Mouse (Mus musculus): ENCODE results near the gene Lsm2. TPM values are rescaled to one million over a fixed set of nuclear protein-coding genes. Genes with fewer than 3 reads are reported as not detected.

Gene Lsm2
- polyA plus RNA-seq (2021; fragmentation: Nextera tagmentation), result 35.2 and 42.4 TPM in 2 replicates
- long read RNA-seq, experiment 1, transcript Lsm2-202 (5 exons, 840 nt), result major isoform, 34 of 41 reads
- long read RNA-seq, experiment 1, partial matches to known transcripts, result 0 of 41 reads
- long read RNA-seq, experiment 1, other reads (novel, unspliced or antisense), result 2 of 41 reads
- long read RNA-seq, experiment 2, transcript Lsm2-202 (5 exons, 840 nt), result major isoform, 8 of 10 reads
- long read RNA-seq, experiment 2, partial matches to known transcripts, result 0 of 10 reads
- long read RNA-seq, experiment 2, other reads (novel, unspliced or antisense), result 1 of 10 reads

GRCm38 (mm10) chr17:34981690-34982180 is at the start of gene Lsm2:
Lsm2 (plus strand) TSS chr17:34981862.

GRCm38 (mm10) chr17:34959130-34959778 is 22.4 kb upstream of the Lsm2 start, which contains the start of gene Hspa1b:
Hspa1b (minus strand) TSS chr17:34959238.

DNA sequence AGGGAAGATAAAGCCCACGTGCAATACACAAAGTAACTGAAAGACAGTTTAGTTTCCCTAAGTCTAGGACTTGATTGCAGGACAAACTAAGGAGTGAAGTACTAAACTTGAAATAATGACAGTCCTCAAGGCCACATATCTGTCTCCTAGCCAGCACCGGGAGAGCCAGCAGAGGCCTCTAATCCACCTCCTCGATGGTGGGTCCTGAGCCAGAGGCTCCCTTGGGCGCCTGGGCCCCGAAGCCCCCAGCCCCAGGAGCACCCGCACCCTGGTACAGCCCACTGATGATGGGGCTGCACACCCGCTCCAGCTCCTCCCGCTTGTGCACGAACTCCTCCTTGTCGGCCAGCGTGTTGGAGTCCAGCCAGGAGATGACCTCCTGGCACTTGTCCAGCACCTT is 11.8 kb upstream of the Lsm2 start, which contains the start of gene Gm20481:
Gene Gm20481, plus strand, starts transcription at position 91 of the 400 bp plus-strand sequence.

DNA sequence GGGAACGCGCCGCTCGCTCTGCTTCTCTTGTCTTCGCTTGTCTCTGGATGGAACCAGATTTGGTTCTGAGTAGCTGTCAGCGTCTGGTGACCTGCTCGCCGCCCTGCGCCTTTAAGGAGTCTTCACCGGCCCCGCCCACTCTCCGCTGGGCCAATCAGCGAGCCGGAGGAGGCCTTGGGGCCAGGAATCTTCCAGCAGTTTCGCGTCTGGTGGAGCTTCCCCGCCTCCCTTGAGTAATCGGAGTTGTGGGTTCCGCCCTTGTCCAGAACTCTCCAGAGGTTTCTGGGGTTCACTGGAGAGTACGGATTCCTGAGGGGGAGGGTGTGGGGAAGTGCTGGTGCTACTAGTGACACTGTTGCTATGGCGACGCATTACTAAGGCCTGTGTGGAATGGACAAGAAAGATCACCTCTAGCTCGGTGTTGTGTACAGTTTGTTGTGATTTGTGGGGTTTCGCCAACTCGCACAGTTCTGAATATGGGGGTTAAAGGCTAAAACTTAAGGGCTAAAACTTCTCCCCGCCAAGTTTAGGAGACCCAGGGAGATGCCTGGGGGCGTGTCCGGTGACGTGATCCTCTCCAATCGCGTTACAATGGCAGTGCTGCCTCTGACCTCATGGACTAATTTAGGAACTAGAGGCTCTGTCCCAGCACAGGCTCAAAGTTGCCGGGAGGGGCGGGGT is 9.5 kb upstream of the Lsm2 start, which contains the start of the genes Hspa1a and Hspa1l:
Gene Hspa1a, minus strand, starts transcription at position 88 of the 681 bp plus-strand sequence.
Gene Hspa1l, plus strand, starts transcription at position 635 of the 681 bp plus-strand sequence.

DNA sequence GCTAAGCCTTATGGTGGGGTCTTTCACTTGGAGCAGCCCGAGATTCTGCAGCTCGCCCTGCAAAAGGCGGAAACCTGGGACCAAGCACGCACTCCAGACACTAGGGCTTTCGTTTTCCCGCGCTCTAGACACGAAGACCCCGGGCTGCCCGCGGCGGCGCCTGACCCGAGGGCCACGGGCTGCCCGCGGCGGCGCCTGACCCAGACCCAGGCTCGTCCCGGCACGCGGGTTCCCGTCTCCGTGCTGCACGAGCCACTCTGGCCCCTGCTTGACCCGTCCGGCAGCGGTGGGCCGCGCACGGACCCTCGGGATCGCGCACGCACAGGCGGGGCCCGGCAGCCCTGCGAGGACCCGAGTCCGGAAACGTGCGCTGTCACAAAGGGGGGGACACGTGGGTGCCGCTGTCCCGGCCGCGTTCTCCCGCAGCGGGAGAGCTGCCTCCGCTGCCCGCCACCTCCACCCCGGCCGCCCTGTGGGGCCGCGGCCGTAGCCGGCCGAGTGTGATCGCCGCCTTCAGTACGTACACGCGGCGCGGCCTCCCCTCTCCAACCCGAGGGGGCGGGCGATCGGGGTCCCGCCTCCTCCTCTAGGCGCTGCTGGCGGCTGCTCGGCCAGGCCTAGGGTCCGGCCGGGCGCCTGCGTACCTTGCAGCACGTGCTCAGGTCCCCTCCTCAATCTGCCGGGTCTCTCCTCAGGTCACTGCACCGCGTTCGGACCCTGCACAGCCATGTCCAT is 19.2 kb downstream of the Lsm2 start, which contains the start of gene Vars:
Gene Vars, plus strand, starts transcription at position 271 of the 735 bp plus-strand sequence.

GRCm38 (mm10) chr17:35016376-35016775 is 34.7 kb downstream of the Lsm2 start, which contains the start of gene Vwa7:
Vwa7 (plus strand) TSS chr17:35016579.

GRCm38 (mm10) chr17:35027277-35028068 is 45.8 kb downstream of the Lsm2 start, which contains the start of gene Sapcd1:
Sapcd1 (minus strand) TSS chr17:35028016.

Other genes with a start within 250 kb of the Lsm2 start
- gene C4b, start 238.0 kb upstream of the Lsm2 start, polyA plus RNA-seq (2021; fragmentation: Nextera tagmentation), result 9.3 and 15.6 TPM in 2 replicates
- gene Cyp21a1, start 177.3 kb upstream of the Lsm2 start, polyA plus RNA-seq (2021; fragmentation: Nextera tagmentation), result not detected in 2 replicates
- gene Stk19, start 144.9 kb upstream of the Lsm2 start, polyA plus RNA-seq (2021; fragmentation: Nextera tagmentation), result 55.5 and 61.6 TPM in 2 replicates
- 26.3 and 27.8 TPM in 2 replicates for gene Dxo, start 144.8 kb upstream of the Lsm2 start, polyA plus RNA-seq (2021; fragmentation: Nextera tagmentation)
- 23.6 and 26.5 TPM in 2 replicates for gene Skiv2l, start 131.7 kb upstream of the Lsm2 start, polyA plus RNA-seq (2021; fragmentation: Nextera tagmentation)
- 36.8 and 43.3 TPM in 2 replicates for gene Nelfe, start 131.5 kb upstream of the Lsm2 start, polyA plus RNA-seq (2021; fragmentation: Nextera tagmentation)
- 0.49 and 0.80 TPM in 2 replicates for gene Cfb, start 119.3 kb upstream of the Lsm2 start, polyA plus RNA-seq (2021; fragmentation: Nextera tagmentation)
- 0.23 and 0.26 TPM in 2 replicates for gene Zbtb12, start 102.4 kb upstream of the Lsm2 start, polyA plus RNA-seq (2021; fragmentation: Nextera tagmentation)
- not detected in 2 replicates for gene Gm20547, start 99.8 kb upstream of the Lsm2 start, polyA plus RNA-seq (2021; fragmentation: Nextera tagmentation)
- gene C2, start 83.6 kb upstream of the Lsm2 start, polyA plus RNA-seq (2021; fragmentation: Nextera tagmentation), result 1.3 and 2.0 TPM in 2 replicates
- 21.5 and 22.0 TPM in 2 replicates for gene Ehmt2, start 83.4 kb upstream of the Lsm2 start, polyA plus RNA-seq (2021; fragmentation: Nextera tagmentation)
- 0.29 and 0.30 TPM in 2 replicates for gene Slc44a4, start 67.4 kb upstream of the Lsm2 start, polyA plus RNA-seq (2021; fragmentation: Nextera tagmentation)
- gene Neu1, start 50.6 kb upstream of the Lsm2 start, polyA plus RNA-seq (2021; fragmentation: Nextera tagmentation), result 24.8 and 26.2 TPM in 2 replicates
- gene Hspa1b, start 22.6 kb upstream of the Lsm2 start, polyA plus RNA-seq (2021; fragmentation: Nextera tagmentation), result 0.90 and 1.3 TPM in 2 replicates
- not detected in 2 replicates for gene Gm20481, start 11.9 kb upstream of the Lsm2 start, polyA plus RNA-seq (2021; fragmentation: Nextera tagmentation)
- gene Hspa1a, start 9.7 kb upstream of the Lsm2 start, polyA plus RNA-seq (2021; fragmentation: Nextera tagmentation), result 7.2 and 7.7 TPM in 2 replicates
- gene Hspa1l, start 9.2 kb upstream of the Lsm2 start, polyA plus RNA-seq (2021; fragmentation: Nextera tagmentation), result 0.60 and 0.84 TPM in 2 replicates
- 20.0 and 21.5 TPM in 2 replicates for gene Vars, start 19.1 kb downstream of the Lsm2 start, polyA plus RNA-seq (2021; fragmentation: Nextera tagmentation)
- 0.20 TPM in 1 of 2 replicates, not detected in the other for gene Vwa7, start 34.7 kb downstream of the Lsm2 start, polyA plus RNA-seq (2021; fragmentation: Nextera tagmentation)
- gene Sapcd1, start 46.2 kb downstream of the Lsm2 start, polyA plus RNA-seq (2021; fragmentation: Nextera tagmentation), result 0.62 and 0.97 TPM in 2 replicates
- gene Msh5, start 64.9 kb downstream of the Lsm2 start, polyA plus RNA-seq (2021; fragmentation: Nextera tagmentation), result 0.33 and 0.59 TPM in 2 replicates
- 28.2 and 29.7 TPM in 2 replicates for gene Clic1, start 68.1 kb downstream of the Lsm2 start, polyA plus RNA-seq (2021; fragmentation: Nextera tagmentation)
- 18.0 and 23.6 TPM in 2 replicates for gene Ddah2, start 77.2 kb downstream of the Lsm2 start, polyA plus RNA-seq (2021; fragmentation: Nextera tagmentation)
- gene Ly6g6c, start 83.5 kb downstream of the Lsm2 start, polyA plus RNA-seq (2021; fragmentation: Nextera tagmentation), result not detected in 2 replicates
- gene Mpig6b, start 84.3 kb downstream of the Lsm2 start, polyA plus RNA-seq (2021; fragmentation: Nextera tagmentation), result 0.06 TPM in 1 of 2 replicates, not detected in the other
- 4.4 and 4.6 TPM in 2 replicates for gene Ly6g6e, start 95.0 kb downstream of the Lsm2 start, polyA plus RNA-seq (2021; fragmentation: Nextera tagmentation)
- gene Ly6g6d, start 96.2 kb downstream of the Lsm2 start, polyA plus RNA-seq (2021; fragmentation: Nextera tagmentation), result 1.2 and 2.3 TPM in 2 replicates
- gene Ly6g6f, start 103.7 kb downstream of the Lsm2 start, polyA plus RNA-seq (2021; fragmentation: Nextera tagmentation), result 1.2 and 2.1 TPM in 2 replicates
- gene Abhd16a, start 107.4 kb downstream of the Lsm2 start, polyA plus RNA-seq (2021; fragmentation: Nextera tagmentation), result 86.3 and 93.9 TPM in 2 replicates
- not detected in 2 replicates for gene Ly6g5c, start 126.4 kb downstream of the Lsm2 start, polyA plus RNA-seq (2021; fragmentation: Nextera tagmentation)
- not detected in 2 replicates for gene Ly6g5b, start 133.6 kb downstream of the Lsm2 start, polyA plus RNA-seq (2021; fragmentation: Nextera tagmentation)
- 16.5 and 19.1 TPM in 2 replicates for gene Gpank1, start 139.6 kb downstream of the Lsm2 start, polyA plus RNA-seq (2021; fragmentation: Nextera tagmentation)
- gene Csnk2b, start 140.2 kb downstream of the Lsm2 start, polyA plus RNA-seq (2021; fragmentation: Nextera tagmentation), result 212 and 242 TPM in 2 replicates
- gene D17H6S53E, start 144.5 kb downstream of the Lsm2 start, polyA plus RNA-seq (2021; fragmentation: Nextera tagmentation), result 24.7 and 40.7 TPM in 2 replicates
- gene Apom, start 150.2 kb downstream of the Lsm2 start, polyA plus RNA-seq (2021; fragmentation: Nextera tagmentation), result not detected in 2 replicates
- 68.3 and 90.8 TPM in 2 replicates for gene Bag6, start 153.3 kb downstream of the Lsm2 start, polyA plus RNA-seq (2021; fragmentation: Nextera tagmentation)
- 25.5 and 33.2 TPM in 2 replicates for gene Prrc2a, start 183.0 kb downstream of the Lsm2 start, polyA plus RNA-seq (2021; fragmentation: Nextera tagmentation)
- gene Aif1, start 194.2 kb downstream of the Lsm2 start, polyA plus RNA-seq (2021; fragmentation: Nextera tagmentation), result 37.6 and 39.5 TPM in 2 replicates
- 28.9 and 30.2 TPM in 2 replicates for gene Lst1, start 206.6 kb downstream of the Lsm2 start, polyA plus RNA-seq (2021; fragmentation: Nextera tagmentation)
- 1.2 and 1.4 TPM in 2 replicates for gene Ltb, start 212.6 kb downstream of the Lsm2 start, polyA plus RNA-seq (2021; fragmentation: Nextera tagmentation)
- 0.09 and 0.19 TPM in 2 replicates for gene Tnf, start 220.1 kb downstream of the Lsm2 start, polyA plus RNA-seq (2021; fragmentation: Nextera tagmentation)
- 0.14 and 0.16 TPM in 2 replicates for gene Lta, start 223.5 kb downstream of the Lsm2 start, polyA plus RNA-seq (2021; fragmentation: Nextera tagmentation)
- not detected in 2 replicates for gene Gm16181, start 239.0 kb downstream of the Lsm2 start, polyA plus RNA-seq (2021; fragmentation: Nextera tagmentation)